Mouse (Mus musculus) sigmoid colon, adult 10 weeks (tissue): ENCODE data around the gene Dnah10. TPM values are rescaled to one million over a fixed set of nuclear protein-coding genes. Genes with fewer than 3 reads are reported as not detected.

Experiments
- polyA plus RNA-seq: library from polyadenylated mRNA; stranded (reverse); fragments of 350-450 nt; fragmentation: Illumina TruSeq; extraction: RNeasy Lipid Tissue Mini Kit (QIAGEN cat#74804); gene quantifications from one replicate; pipeline ENCODE4 v1.2.3, GENCODE M21; 2014; ENCODE audit warnings: low read depth, low replicate concordance

Dnah10 gene
- polyA plus RNA-seq, result 0.06 TPM

GRCm38 (mm10) chr5:124724997-124725396, at the start of gene Dnah10:
TSS of gene Dnah10 (plus strand) at chr5:124725085.

GRCm38 (mm10) chr5:124862013-124862866, 137.4 kb downstream of the Dnah10 start, which contains the start of the genes Ccdc92 and Zfp664:
TSS of gene Ccdc92 (minus strand) at chr5:124862424.
TSS of gene Zfp664 (plus strand) at chr5:124862691.

Other genes with a start within 250 kb of the Dnah10 start
- 0.95 TPM for gene Rilpl2, start 246.7 kb upstream of the Dnah10 start, polyA plus RNA-seq
- gene Snrnp35, start 242.0 kb upstream of the Dnah10 start, polyA plus RNA-seq, result 1.1 TPM
- gene Rilpl1, start 193.7 kb upstream of the Dnah10 start, polyA plus RNA-seq, result 2.4 TPM
- gene Tmed2, start 184.4 kb upstream of the Dnah10 start, polyA plus RNA-seq, result 1,811 TPM
- 19.1 TPM for gene Ddx55, start 172.2 kb upstream of the Dnah10 start, polyA plus RNA-seq
- gene Eif2b1, start 146.0 kb upstream of the Dnah10 start, polyA plus RNA-seq, result 81.0 TPM
- 12.9 TPM for gene Gtf2h3, start 145.9 kb upstream of the Dnah10 start, polyA plus RNA-seq
- gene Atp6v0a2, start 96.5 kb upstream of the Dnah10 start, polyA plus RNA-seq, result 67.9 TPM
- gene Ccdc92, start 137.3 kb downstream of the Dnah10 start, polyA plus RNA-seq, result not detected
- 83.7 TPM for gene Zfp664, start 137.6 kb downstream of the Dnah10 start, polyA plus RNA-seq